ENCODE assay signal across 8 mouse cellular contexts in the genomic region with DNA sequence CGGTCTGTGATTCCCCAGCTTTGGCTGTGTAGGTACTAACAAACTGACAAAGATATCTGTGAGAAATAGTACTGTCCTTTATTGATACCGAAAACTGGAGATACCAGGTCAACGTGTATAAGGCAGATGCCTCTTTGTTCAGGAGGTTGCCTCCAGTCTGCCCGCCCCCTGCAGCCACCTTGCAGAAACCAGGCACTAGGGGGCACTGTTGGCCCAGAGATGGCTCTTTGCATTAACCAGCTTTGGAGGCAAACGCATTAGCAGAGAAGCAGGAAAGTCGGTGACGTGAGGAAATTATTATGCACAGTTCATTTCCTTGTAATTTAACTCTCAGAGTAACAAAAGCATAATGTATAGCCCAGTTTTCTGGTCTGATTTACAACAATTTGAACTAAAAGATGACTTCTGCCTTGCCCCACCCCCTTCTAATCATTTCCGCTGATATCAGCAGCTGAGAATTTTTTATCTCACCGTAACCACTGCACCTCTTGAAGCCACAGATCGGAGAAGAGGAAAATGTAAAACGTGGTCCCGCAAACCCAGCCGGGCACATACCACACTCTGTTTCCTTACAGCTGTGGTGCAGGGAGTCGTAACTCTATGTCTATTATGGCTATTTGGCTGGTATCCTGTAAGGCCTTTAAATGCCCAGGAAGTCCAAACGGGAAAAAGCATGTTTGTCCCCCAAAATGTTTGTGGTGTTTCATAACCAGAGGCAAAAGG.
DNase-seq lines count a peak whose midpoint lies in the region; ATAC-seq and TF ChIP-seq lines count a peak whose summit lies in the region.

No protein-coding gene starts in this region.

- no peaks in the 10 kb centered on the region for H3K36me3 ChIP-seq in C2C12 (ENCODE audit: control insufficient read depth, insufficient read depth)
- H3K36me3 ChIP-seq in heart, embryonic 14.5 days (ENCODE audit: control insufficient read depth, insufficient read depth, low read length): no peaks in the 10 kb centered on the region
- H3K36me3 ChIP-seq in liver, embryonic 11.5 days (ENCODE audit: control insufficient read depth, insufficient read depth, low read length): no peaks in the 10 kb centered on the region
- no peaks in the 10 kb centered on the region for H3K36me3 ChIP-seq in stomach, embryonic 14.5 days (ENCODE audit: control insufficient read depth, insufficient read depth, low read length)

- H3K79me3 ChIP-seq in C2C12 (ENCODE audit: low read depth): no peaks in the 10 kb centered on the region

- H3ac ChIP-seq in C2C12 (ENCODE audit: control insufficient read depth, insufficient read length, low read depth): no peak overlapping the region

- no peaks in the 10 kb centered on the region for H3K9me3 ChIP-seq in heart, embryonic 14.5 days (ENCODE audit: control insufficient read depth, low read length)
- H3K9me3 ChIP-seq in liver, embryonic 11.5 days (ENCODE audit: control insufficient read depth, low read length): no peaks in the 10 kb centered on the region
- no peaks in the 10 kb centered on the region for H3K9me3 ChIP-seq in stomach, embryonic 14.5 days (ENCODE audit: control insufficient read depth, low read depth, low read length)

- ATAC-seq in erythroblast, adult 5-6 weeks (replicated peaks; ENCODE audit: low FRiP score, poor library complexity, severe bottlenecking): 0 out of 2 replicates have a peak, but pooled peaks have one; percentile 43
- no peak for ATAC-seq in heart, embryonic 14.5 days (ENCODE audit: insufficient number of reproducible peaks, insufficient read depth, low FRiP score, low read depth)
- ATAC-seq in liver, embryonic 11.5 days (replicated peaks; ENCODE audit: low FRiP score): peak; percentile 45; the same call in 1 of the 2 replicates
- ATAC-seq in stomach, embryonic 14.5 days (ENCODE audit: insufficient number of reproducible peaks, insufficient read depth, low FRiP score, low read depth): no peak

- H3K4me3 ChIP-seq in C2C12 (ENCODE audit: insufficient read depth, poor library complexity, severe bottlenecking): no peak overlapping the region
- H3K4me3 ChIP-seq in heart, embryonic 14.5 days (ENCODE audit: control insufficient read depth in 1 of 2, insufficient read depth in 1 of 2, low read depth in 1 of 2, low read length in 2 of 2): peak overlapping the region; percentile 24 to 26
- peak overlapping the region; percentile 10; the same call in 1 of the 2 replicates for H3K4me3 ChIP-seq in liver, embryonic 11.5 days (ENCODE audit: low read depth, low read length)
- H3K4me3 ChIP-seq in stomach, embryonic 14.5 days (ENCODE audit: low read depth, low read length): peak overlapping the region; percentile 15; the same call in 1 of the 2 replicates

- peak; percentile 97 for DNase-seq in brain, embryonic 14.5 days (ENCODE audit: low read depth)
- peak; percentile 96 for DNase-seq in kidney, postnatal 10 days
- DNase-seq in liver, embryonic 11.5 days (ENCODE audit: low spot score): peak; percentile 84
- peak; percentile 91 for DNase-seq in naive thymus-derived CD4-positive, alpha-beta T cell, adult 2 months (ENCODE audit: low read depth)

- 0 out of 4 replicates have a peak overlapping the region, but pooled peaks of 1 of the 2 experiments have one; percentile 33 for H3K27ac ChIP-seq in heart, embryonic 14.5 days (replicated peaks in 1 of 2; ENCODE audit: control insufficient read depth in 1 of 2, insufficient read depth in 1 of 2, low read depth in 2 of 2, low read length in 2 of 2)
- H3K27ac ChIP-seq in liver, embryonic 11.5 days (ENCODE audit: low read depth, low read length): no peak overlapping the region
- H3K27ac ChIP-seq in stomach, embryonic 14.5 days (ENCODE audit: low read length): no peak overlapping the region

- WGBS in heart, embryonic 14.5 days: 11% methylated on average over 15 of the region's 15 CpGs
- WGBS in liver, embryonic 11.5 days: 18% methylated on average over 15 of the region's 15 CpGs
- 21% methylated on average over 15 of the region's 15 CpGs for WGBS in stomach, embryonic 14.5 days

- peaks cover 3% of the 10 kb centered on the region for H3K27me3 ChIP-seq in C2C12 (ENCODE audit: control insufficient read depth, insufficient read depth, insufficient read length)
- H3K27me3 ChIP-seq in heart, embryonic 14.5 days (ENCODE audit: control insufficient read depth, insufficient read depth, low read length): no peaks in the 10 kb centered on the region
- no peaks in the 10 kb centered on the region for H3K27me3 ChIP-seq in liver, embryonic 11.5 days (replicated peaks; ENCODE audit: control insufficient read depth, insufficient read depth, low read length)
- H3K27me3 ChIP-seq in stomach, embryonic 14.5 days (ENCODE audit: control insufficient read depth, insufficient read depth, low read length): no peaks in the 10 kb centered on the region

- TF ChIP-seq POLR2A in brain, embryonic 14.5 days (IDR thresholded peaks at IDR 0.05; ENCODE audit: borderline replicate concordance, extremely low read depth, insufficient read depth, insufficient read length, poor library complexity, severe bottlenecking): no peak

- peak overlapping the region; percentile 81 for H3K4me2 ChIP-seq in heart, embryonic 14.5 days (ENCODE audit: low read length)
- peak overlapping the region; percentile 61 for H3K4me2 ChIP-seq in liver, embryonic 11.5 days
- H3K4me2 ChIP-seq in stomach, embryonic 14.5 days (replicated peaks; ENCODE audit: low read depth, low read length): peak overlapping the region; percentile 32

- no peaks in the 10 kb centered on the region for H3K79me2 ChIP-seq in C2C12 (ENCODE audit: control insufficient read depth, insufficient read depth)

- H3K9ac ChIP-seq in heart, embryonic 14.5 days (ENCODE audit: low read length): peak overlapping the region; percentile 62
- H3K9ac ChIP-seq in liver, embryonic 11.5 days (ENCODE audit: low read depth, low read length): no peak overlapping the region
- no peak overlapping the region for H3K9ac ChIP-seq in stomach, embryonic 14.5 days (replicated peaks; ENCODE audit: low read depth, low read length)

- peak; percentile 81 for TF ChIP-seq CTCF in C2C12 (IDR thresholded peaks at IDR 0.05; ENCODE audit: control insufficient read depth, insufficient read depth, insufficient read length)
- peak; percentile 99 for TF ChIP-seq CTCF in brain, embryonic 14.5 days (IDR thresholded peaks at IDR 0.05; ENCODE audit: borderline replicate concordance, extremely low read depth, insufficient read depth, insufficient read length)

- peaks cover 0 to 6% of the 10 kb centered on the region in 2 experiments; a peak in 3 of 4 replicates for H3K4me1 ChIP-seq in heart, embryonic 14.5 days (ENCODE audit: control insufficient read depth in 2 of 2, insufficient read depth in 2 of 2, low read length in 2 of 2)
- H3K4me1 ChIP-seq in liver, embryonic 11.5 days (replicated peaks; ENCODE audit: control insufficient read depth, insufficient read depth, low read length): no peaks in the 10 kb centered on the region; the same call in 1 of the 2 replicates
- peaks cover 5% of the 10 kb centered on the region; the same call in 1 of the 2 replicates for H3K4me1 ChIP-seq in stomach, embryonic 14.5 days (ENCODE audit: control insufficient read depth, insufficient read depth, low read length)

TF ChIP-seq in C2C12, 6 proteins besides CTCF, POLR2A, EP300 and RAD21:
- TF ChIP-seq CEBPB (IDR thresholded peaks at IDR 0.05; ENCODE audit: low read depth) (no peak), MYOG (IDR thresholded peaks at IDR 0.05; ENCODE audit: control insufficient read depth, extremely low read depth, insufficient read length) (no peak), MAX (IDR thresholded peaks at IDR 0.05) (no peak), MYOD1 (IDR thresholded peaks at IDR 0.05; ENCODE audit: control insufficient read depth, insufficient read length, low read depth) (no peak), FOSL1 (IDR thresholded peaks at IDR 0.05; ENCODE audit: insufficient read depth, low read length, poor library complexity, severe bottlenecking) (no peak), USF1 (IDR thresholded peaks at IDR 0.05; ENCODE audit: low read depth) (no peak)

Comparison
In these comparisons a context has a peak if more than half of its experiments do, and no peak if none do; other contexts are left out.
1. ATAC-seq: peak in erythroblast, adult 5-6 weeks (single experiment) and liver, embryonic 11.5 days (single experiment); none in heart, embryonic 14.5 days (single experiment) and stomach, embryonic 14.5 days (single experiment).
2. Peak in every context shown above with its lines, with median percentiles within 50 percentile points of each other: DNase-seq and H3K4me2 ChIP-seq.